Mouse (Mus musculus): ENCODE measurements around the gene Cops7a. TPM values are rescaled to one million over a fixed set of nuclear protein-coding genes. Genes with fewer than 3 reads are reported as not detected.

The Cops7a gene
- polyA plus RNA-seq, 1 experiment from 2014 or later: 95.2 TPM

GRCm38 (mm10) chr6:124995831-124996403 lies 30.6 kb upstream of the Cops7a start:
- peak overlapping the region; percentile 89 for H3K9ac ChIP-seq (replicated peaks)
- peak overlapping the region; percentile 53; the same call in 1 of the 2 replicates for H3K27ac ChIP-seq
- peaks cover 14% of the 10 kb centered on the region; the same call in 1 of the 2 replicates for H3K36me3 ChIP-seq
- H3K4me1 ChIP-seq (replicated peaks): peaks cover 38% of the 10 kb centered on the region
- peaks cover 81% of the 10 kb centered on the region for H3K27me3 ChIP-seq
- peak overlapping the region; percentile 95 for H3K4me2 ChIP-seq (replicated peaks)
- 52% methylated on average over 8 of the region's 8 CpGs for whole genome bisulfite sequencing
- peak overlapping the region; percentile 73 for H3K4me3 ChIP-seq (replicated peaks)
- ATAC-seq: no peak
- H3K9me3 ChIP-seq: no peaks in the 10 kb centered on the region

DNA sequence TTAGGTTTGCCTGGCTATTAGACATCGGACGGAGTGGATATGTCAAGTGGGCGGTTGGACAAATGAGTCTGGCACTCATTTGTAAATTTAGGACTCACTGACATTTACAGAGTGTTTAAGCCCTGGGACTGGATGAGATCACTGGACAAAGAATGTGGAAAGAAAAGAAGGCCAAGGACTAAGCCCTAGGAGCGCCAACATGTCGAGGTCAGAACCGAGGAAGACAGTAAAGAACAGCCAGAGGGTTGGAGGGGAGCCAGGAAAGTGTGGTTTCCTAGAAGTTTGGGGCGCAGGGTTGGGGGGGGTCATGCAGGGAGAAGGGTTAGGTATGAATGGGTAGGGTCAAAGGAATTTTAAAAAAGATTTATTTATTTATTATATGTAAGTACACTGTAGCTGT lies 29.9 kb upstream of the Cops7a start:
- no peak overlapping the region for H3K4me2 ChIP-seq (replicated peaks)
- no peak overlapping the region for H3K4me3 ChIP-seq (replicated peaks)
- WGBS: 85% methylated on average over 7 of the region's 7 CpGs
- H3K27me3 ChIP-seq: peaks cover 75% of the 10 kb centered on the region
- peaks cover 38% of the 10 kb centered on the region for H3K4me1 ChIP-seq (replicated peaks)
- no peak overlapping the region for H3K27ac ChIP-seq
- H3K9me3 ChIP-seq: no peaks in the 10 kb centered on the region; the same call in 1 of the 2 replicates
- peaks cover 7% of the 10 kb centered on the region; the same call in 1 of the 2 replicates for H3K36me3 ChIP-seq
- ATAC-seq: no peak
- H3K9ac ChIP-seq (replicated peaks): no peak overlapping the region

GRCm38 (mm10) chr6:124993876-124994275 lies 28.5 kb upstream of the Cops7a start:
- Histone ChIP-seq H3K27me3 (peaks cover 61% of the 10 kb centered on the region), H3K4me1 (replicated peaks) (peaks cover 31% of the 10 kb centered on the region), H3K9ac (replicated peaks) (peak overlapping the region; percentile 59), H3K36me3 (no peaks in the 10 kb centered on the region), H3K27ac (no peak overlapping the region), H3K4me3 (replicated peaks) (peak overlapping the region; percentile 3; the same call in 1 of the 2 replicates), H3K9me3 (peaks cover 4% of the 10 kb centered on the region), H3K4me2 (replicated peaks) (peak overlapping the region; percentile 34)
- 5% methylated on average over 11 of the region's 11 CpGs for WGBS
- peak; percentile 13; the same call in 1 of the 2 replicates for ATAC-seq

GRCm38 (mm10) chr6:124993365-124993764 lies 28.0 kb upstream of the Cops7a start:
- WGBS: 86% methylated on average over 9 of the region's 9 CpGs
- Histone ChIP-seq H3K4me1 (replicated peaks) (peaks cover 26% of the 10 kb centered on the region), H3K4me2 (replicated peaks) (no peak overlapping the region), H3K9ac (replicated peaks) (no peak overlapping the region), H3K27ac (no peak overlapping the region), H3K27me3 (peaks cover 56% of the 10 kb centered on the region), H3K4me3 (replicated peaks) (no peak overlapping the region), H3K9me3 (peaks cover 4% of the 10 kb centered on the region), H3K36me3 (no peaks in the 10 kb centered on the region)
- no peak for ATAC-seq

GRCm38 (mm10) chr6:124992241-124992640 lies 26.9 kb upstream of the Cops7a start:
- Histone ChIP-seq H3K4me1 (replicated peaks) (peaks cover 15% of the 10 kb centered on the region), H3K27ac (no peak overlapping the region), H3K9ac (replicated peaks) (no peak overlapping the region), H3K27me3 (peaks cover 50% of the 10 kb centered on the region), H3K9me3 (peaks cover 4% of the 10 kb centered on the region), H3K4me3 (replicated peaks) (no peak overlapping the region), H3K4me2 (replicated peaks) (no peak overlapping the region), H3K36me3 (no peaks in the 10 kb centered on the region)
- no peak for ATAC-seq
- 79% methylated on average over 4 of the region's 4 CpGs for WGBS

GRCm38 (mm10) chr6:124967766-124968165 lies 2.4 kb upstream of the Cops7a start:
- 74% methylated on average over 4 of the region's 4 CpGs for WGBS
- H3K9me3 ChIP-seq: no peaks in the 10 kb centered on the region
- no peak overlapping the region for H3K27ac ChIP-seq
- no peaks in the 10 kb centered on the region for H3K27me3 ChIP-seq
- H3K4me1 ChIP-seq (replicated peaks): peaks cover 18% of the 10 kb centered on the region
- H3K4me2 ChIP-seq (replicated peaks): no peak overlapping the region
- no peak overlapping the region for H3K9ac ChIP-seq (replicated peaks)
- H3K4me3 ChIP-seq (replicated peaks): no peak overlapping the region
- ATAC-seq: no peak
- H3K36me3 ChIP-seq: 0 out of 2 replicates have a peak, but pooled peaks cover 5% of the 10 kb centered on the region

GRCm38 (mm10) chr6:124966466-124967118 lies 1.3 kb upstream of the Cops7a start:
- ATAC-seq: no peak
- 98% methylated on average over 7 of the region's 7 CpGs for WGBS
- Histone ChIP-seq H3K4me1 (replicated peaks) (peaks cover 18% of the 10 kb centered on the region), H3K4me3 (replicated peaks) (peak overlapping the region; percentile 75), H3K36me3 (peaks cover 16% of the 10 kb centered on the region), H3K27ac (no peak overlapping the region), H3K27me3 (no peaks in the 10 kb centered on the region), H3K4me2 (replicated peaks) (peak overlapping the region; percentile 71), H3K9ac (replicated peaks) (no peak overlapping the region; the same call in 1 of the 2 replicates), H3K9me3 (no peaks in the 10 kb centered on the region)

- H3K9ac ChIP-seq (replicated peaks): peak overlapping the region; percentile 91
- peaks cover 24% of the 10 kb centered on the region for H3K36me3 ChIP-seq
- H3K27ac ChIP-seq: peak overlapping the region; percentile 93
- ATAC-seq: no peak
- WGBS: 14% methylated on average over 15 of the region's 15 CpGs
- H3K9me3 ChIP-seq: no peaks in the 10 kb centered on the region
- H3K27me3 ChIP-seq: no peaks in the 10 kb centered on the region
- H3K4me3 ChIP-seq (replicated peaks): peak overlapping the region; percentile 75
- peak overlapping the region; percentile 71 for H3K4me2 ChIP-seq (replicated peaks)
- H3K4me1 ChIP-seq (replicated peaks): peaks cover 18% of the 10 kb centered on the region
Observed at GRCm38 (mm10) chr6:124965747-124966146, 409 bp upstream of the Cops7a start.

- Histone ChIP-seq H3K4me2 (replicated peaks) (peak overlapping the region; percentile 71), H3K27ac (peak overlapping the region; percentile 93; the same call in 1 of the 2 replicates), H3K4me1 (replicated peaks) (peaks cover 18% of the 10 kb centered on the region), H3K4me3 (replicated peaks) (peak overlapping the region; percentile 75), H3K9ac (replicated peaks) (peak overlapping the region; percentile 91), H3K27me3 (no peaks in the 10 kb centered on the region), H3K36me3 (peaks cover 36% of the 10 kb centered on the region), H3K9me3 (no peaks in the 10 kb centered on the region)
- 41% methylated on average over 16 of the region's 16 CpGs for WGBS
- peak; percentile 27 for ATAC-seq
Observed at GRCm38 (mm10) chr6:124964638-124965037, 700 bp downstream of the Cops7a start.

DNA sequence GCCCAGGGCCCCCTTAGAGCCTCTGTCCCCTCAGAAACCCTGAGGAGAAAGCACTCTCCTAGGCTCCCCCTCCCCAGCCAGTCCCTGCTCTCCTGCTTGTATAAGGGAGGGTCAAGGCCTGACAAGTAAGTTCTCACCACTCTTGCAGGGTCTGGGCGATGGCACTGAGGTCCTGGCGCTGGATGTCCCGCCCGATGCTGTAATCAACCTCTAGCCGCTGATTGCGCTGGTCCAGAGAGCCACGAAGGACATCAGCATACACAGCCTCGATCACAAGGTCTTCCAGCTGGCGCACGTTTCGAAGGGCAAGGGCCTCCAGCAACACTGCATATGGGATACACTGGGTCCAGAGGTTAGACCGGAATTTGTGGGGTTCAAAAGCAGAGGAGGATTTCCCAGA lies 4.3 kb downstream of the Cops7a start:
- H3K4me3 ChIP-seq (replicated peaks): no peak overlapping the region
- peaks cover 12% of the 10 kb centered on the region for H3K4me1 ChIP-seq (replicated peaks)
- H3K9ac ChIP-seq (replicated peaks): no peak overlapping the region
- H3K36me3 ChIP-seq: peaks cover 65% of the 10 kb centered on the region
- ATAC-seq: no peak
- H3K9me3 ChIP-seq: no peaks in the 10 kb centered on the region
- H3K27me3 ChIP-seq: no peaks in the 10 kb centered on the region
- no peak overlapping the region for H3K27ac ChIP-seq
- 95% methylated on average over 12 of the region's 12 CpGs for WGBS
- H3K4me2 ChIP-seq (replicated peaks): no peak overlapping the region

DNA sequence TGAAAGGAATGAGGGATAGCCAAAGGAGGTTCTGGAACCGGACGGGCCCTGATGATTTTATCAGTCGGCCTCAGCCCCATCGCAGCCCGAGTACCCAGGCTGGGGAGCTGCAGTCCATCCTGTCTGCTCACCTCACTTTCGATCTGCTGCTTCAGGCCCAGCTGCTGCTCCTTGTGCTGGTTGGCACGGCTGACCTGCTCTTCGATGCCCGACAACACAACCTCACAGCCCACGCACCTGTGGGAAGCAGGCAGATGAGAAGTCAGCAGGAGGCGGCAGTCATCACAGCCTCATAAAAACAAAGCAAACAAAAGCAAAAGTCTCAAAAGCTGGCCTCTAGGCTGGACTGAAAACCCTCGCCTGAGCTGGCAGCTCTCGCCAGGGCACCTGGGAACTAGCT lies 5.4 kb downstream of the Cops7a start:
- WGBS: 93% methylated on average over 13 of the region's 13 CpGs
- H3K27me3 ChIP-seq: no peaks in the 10 kb centered on the region
- no peak overlapping the region for H3K27ac ChIP-seq
- H3K4me3 ChIP-seq (replicated peaks): no peak overlapping the region
- H3K36me3 ChIP-seq: peaks cover 74% of the 10 kb centered on the region
- H3K4me1 ChIP-seq (replicated peaks): peaks cover 9% of the 10 kb centered on the region
- no peaks in the 10 kb centered on the region for H3K9me3 ChIP-seq
- no peak overlapping the region for H3K9ac ChIP-seq (replicated peaks)
- no peak overlapping the region for H3K4me2 ChIP-seq (replicated peaks)
- no peak for ATAC-seq

GRCm38 (mm10) chr6:124958127-124958526 lies 7.2 kb downstream of the Cops7a start:
- Histone ChIP-seq H3K9me3 (no peaks in the 10 kb centered on the region), H3K4me2 (replicated peaks) (no peak overlapping the region), H3K4me1 (replicated peaks) (no peaks in the 10 kb centered on the region), H3K9ac (replicated peaks) (no peak overlapping the region), H3K4me3 (replicated peaks) (no peak overlapping the region), H3K36me3 (peaks cover 74% of the 10 kb centered on the region), H3K27me3 (no peaks in the 10 kb centered on the region), H3K27ac (no peak overlapping the region)
- no peak for ATAC-seq
- 87% methylated on average over 3 of the region's 3 CpGs for WGBS
